Mouse (Mus musculus): ENCODE measurements at regions not wholly inside any gene's neighbourhood (a gene's known extent, or its start where the extent isn't known, plus 50 kb on each side); places are given as distances from the start of the nearest gene placed in this dataset.

DNA sequence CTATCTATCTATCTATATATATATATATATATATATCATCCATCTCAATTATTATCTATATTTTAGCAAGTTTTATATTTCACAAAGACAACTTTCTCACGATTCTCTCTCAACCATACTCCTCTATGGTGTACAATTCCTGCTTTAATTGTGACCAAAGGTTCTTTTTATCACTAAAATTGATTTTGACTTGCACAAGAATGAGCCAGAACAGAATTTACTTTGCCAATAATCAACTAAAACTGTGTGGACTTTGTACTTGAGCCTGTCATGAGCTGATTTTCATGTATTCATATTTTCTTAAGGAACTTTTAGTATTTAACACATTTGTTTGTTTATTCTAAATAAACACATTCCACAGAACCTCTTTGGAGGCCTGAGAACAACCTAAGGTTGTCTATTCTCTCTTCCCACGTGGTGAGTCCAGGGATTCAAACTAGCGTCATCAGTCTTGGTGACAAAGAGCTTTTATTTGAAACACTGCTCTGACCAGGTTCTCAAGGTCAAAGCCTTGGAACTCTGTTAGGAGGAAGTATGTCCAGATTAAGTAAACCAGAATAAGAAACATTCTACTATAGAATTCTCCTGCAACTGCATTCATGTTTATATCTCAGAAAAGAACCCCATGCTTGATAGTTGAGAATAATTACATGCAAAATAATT is 207.7 kb downstream of the Gm11146 start:
- no peak for ATAC-seq

DNA sequence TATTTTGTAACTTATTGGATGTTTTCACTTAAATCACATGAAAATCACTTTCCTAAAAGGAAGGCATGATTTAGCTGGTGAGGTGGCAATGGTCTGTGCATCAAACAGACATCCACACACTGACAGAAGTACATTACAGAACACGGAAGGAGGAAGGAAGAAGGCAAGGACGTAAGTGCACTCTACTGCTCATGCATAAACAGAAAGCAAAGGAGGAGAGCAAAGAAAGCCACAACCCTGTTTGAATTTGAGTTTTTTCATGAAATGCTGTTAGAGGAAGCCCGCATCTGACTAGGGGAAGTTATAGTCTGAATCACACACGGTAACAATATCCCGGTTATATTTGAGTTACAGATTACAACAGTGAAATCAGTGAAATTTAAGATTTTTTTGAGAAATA is 208.4 kb downstream of the Gm11146 start:
- no peak for ATAC-seq

DNA sequence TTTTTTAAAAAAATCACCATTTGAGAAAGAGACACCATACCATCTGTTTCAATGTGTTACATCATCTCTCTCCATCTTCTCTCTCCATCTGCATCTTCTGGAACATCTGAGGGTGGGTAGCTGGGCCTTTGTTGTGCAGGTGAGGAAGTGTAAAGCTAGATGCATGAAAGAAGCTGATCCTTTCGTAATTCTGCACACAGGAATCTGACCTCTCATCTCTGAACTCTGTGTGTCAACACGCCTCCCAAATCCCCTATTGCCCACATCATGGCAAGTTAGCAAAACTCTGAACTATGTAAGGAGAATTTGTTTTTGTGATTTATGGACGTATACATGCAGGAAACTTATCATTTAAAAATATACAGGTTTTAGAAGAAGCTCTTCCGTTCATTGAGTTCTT is 209.7 kb downstream of the Gm11146 start:
- no peak for ATAC-seq

DNA sequence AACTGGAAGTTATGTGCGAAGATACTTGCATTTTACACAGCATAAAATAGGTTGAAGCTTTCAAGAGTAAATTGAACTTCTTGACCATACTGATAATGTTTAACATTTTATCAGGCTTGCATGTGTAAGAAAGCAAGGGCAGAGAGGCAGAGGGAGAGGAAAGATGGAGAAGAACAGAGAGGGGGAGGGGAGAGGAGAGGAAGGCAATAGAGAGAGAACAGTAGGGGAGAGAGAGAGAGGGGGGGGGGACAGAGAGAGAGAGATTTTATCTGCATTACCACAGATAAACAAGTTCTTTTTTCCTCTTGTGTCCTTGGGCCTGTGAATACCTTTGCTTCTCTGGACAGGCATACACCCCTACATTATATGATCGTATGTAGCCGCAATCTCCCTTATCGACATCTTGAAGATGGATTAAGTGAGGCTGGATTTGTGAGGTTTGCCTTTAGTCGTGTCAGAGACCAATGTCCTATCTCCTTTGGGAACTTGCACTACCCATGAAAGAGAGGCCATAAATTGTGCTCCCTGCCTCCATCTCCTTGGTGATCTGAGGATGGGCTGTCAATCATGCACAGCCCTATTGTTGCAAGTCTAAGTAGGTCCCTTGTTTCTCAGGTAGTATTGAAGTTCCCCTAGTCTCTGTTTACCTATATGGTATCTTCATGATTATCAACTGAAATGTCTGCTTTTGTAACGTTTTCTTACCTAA is 217.7 kb downstream of the Gm11146 start:
- no peak for ATAC-seq

DNA sequence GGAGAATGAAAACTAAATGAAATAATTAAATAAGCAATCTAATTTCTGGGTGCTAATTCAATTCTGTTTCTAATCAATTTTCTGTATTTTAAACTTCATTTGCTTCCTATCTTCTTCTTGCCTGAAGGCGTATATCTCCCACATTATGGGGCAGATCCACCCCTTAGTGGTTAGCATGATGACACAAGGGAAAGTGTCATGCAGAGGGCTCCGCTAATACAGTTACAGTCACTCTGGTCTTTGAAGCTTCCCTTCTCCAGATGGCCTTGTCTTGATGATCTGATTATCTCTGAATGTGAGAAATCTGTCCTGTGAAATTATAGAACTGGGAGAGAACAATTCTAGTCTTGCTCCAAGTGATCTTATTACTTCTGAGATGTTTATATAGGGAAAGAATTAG is 219.1 kb downstream of the Gm11146 start:
- ATAC-seq, result no peak

DNA sequence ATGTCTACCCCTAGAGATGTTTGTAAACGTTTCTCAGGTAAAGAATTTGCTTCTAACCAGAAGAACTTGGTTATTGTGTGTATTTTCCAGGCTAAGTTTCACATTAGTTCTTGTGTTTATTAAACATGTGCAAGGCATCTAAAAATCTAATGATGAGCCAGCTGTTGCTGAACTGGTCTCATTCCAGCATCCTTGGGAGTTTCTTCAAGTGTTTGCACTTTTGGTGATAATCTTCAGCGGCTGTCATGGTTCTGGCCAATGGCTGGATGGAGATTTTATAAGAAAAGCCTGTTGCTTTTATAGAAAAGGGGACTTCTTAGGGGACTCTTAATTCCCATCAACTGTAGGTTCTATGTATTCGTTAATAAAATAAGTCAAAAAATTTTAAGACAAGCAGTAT is 229.1 kb downstream of the Gm11146 start:
- no peak for ATAC-seq

DNA sequence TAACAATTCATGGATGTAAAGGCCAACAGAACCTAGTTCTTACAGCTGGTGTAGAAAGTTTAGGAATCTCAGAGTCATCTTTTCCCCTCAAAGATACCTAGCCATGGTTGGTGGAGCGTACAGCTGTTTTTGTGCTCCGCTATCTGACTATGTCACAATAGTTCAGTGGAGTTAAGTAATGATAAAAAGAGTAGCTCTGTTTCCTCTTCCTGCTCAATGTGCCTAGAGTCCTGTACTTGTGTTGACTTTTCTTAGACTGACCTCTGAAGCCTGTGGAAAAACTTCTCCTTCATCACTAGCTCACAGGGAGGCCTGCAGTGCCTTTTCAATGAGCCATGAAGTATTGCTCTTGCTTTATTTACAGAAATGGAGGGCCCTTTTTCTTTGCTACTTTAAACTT is 232.1 kb downstream of the Gm11146 start:
- no peak for ATAC-seq

DNA sequence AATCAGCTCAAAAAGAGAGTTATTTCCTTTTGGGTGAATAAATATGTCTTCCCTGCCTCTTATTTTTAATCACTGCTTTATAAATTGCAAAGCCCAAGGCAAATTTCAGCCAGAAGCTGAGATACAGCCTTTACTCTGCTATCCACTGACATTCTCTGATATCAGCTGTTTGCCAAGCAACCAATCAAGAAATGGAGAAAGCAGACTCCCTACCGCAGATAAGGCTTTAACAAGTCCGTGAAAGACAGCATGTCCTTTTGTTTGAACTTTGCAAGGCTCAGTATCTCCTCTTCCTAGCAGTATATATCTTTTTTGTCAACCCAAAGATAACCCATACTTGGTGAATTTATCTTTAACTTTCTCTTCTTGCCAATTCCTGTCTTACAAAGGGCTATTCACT is 236.6 kb downstream of the Gm11146 start:
- ATAC-seq, result no peak

DNA sequence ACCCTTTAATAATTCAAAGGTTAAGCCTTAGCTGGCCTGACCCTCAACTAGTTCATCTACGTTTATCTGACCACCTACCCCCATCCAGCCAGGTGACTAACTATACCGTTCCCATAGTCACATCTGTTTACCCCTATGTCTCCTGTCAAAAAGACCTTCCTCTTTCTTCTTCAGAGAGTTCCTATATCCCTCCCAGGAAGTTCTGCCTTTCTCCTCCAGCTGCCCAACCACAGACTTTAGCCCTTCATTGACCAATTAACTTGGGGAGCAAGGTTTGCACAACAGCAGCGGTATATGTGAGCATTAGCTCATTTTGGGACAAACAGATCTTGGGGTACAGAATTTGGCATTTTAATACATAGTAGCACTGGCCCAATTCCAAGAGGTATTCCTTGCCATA is 237.5 kb downstream of the Gm11146 start:
- no peak for ATAC-seq

DNA sequence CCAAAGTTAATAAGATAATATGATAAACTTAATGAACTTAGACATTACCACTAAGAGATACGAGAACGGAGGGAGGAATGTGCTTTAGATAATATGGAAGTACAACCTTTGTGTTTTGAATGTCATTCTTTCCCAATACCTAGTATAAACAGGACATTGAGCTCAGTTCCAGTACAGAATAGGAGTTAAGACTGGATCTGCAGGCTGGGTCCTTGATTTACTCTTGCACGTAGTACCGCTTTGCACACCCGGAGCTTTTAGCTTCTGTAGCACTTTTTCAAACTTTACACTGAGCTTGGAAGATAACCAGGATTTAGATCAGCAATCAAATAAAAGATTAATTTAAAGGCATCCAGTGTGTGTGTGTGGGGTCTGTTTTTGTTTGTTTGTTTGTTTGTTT is 242.7 kb downstream of the Gm11146 start:
- ATAC-seq, result no peak

DNA sequence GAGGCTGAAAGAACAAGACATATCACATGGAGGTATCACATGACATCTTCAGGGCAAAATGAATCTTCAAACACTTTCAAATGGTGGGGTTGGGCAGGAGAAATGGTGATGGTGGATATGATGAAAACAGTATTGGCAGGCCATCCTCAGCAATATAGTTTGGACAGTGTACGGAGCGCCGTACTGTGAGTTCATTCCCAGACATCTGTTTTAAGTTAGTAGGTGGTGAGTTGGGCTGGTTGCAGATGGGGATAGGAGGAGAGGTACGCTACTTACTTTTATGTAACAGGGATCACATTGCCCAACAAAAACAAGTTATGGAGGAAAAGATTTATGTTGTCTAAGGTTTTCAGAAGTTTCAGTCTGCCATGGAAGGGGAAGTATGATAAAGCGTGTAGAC is 246.6 kb downstream of the Gm11146 start:
- ATAC-seq, result no peak

DNA sequence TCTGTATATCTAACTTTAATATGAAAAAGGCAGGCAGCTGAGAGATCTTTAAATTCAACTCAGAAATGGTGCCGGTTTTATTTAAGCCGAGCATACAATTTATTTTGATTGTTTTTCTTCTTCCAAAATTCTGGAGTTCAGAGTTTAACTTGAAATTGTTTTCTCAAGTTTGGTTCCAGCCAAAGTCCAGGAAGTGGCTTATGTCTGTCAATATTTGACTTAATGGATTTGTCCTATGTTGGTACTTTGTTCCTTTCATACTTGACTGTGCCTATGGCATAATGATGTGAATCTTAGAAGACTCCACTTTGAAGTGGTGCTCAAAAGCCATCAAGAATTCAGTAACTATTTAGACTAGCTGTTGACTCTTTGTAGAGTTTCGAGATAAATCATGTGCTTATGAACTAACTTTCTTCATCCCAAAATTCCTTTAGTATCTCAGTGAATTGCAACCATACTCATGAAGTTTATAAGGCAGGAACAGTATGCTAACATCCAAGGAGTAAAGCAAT is 247.6 kb downstream of the Gm11146 start:
- no peak for ATAC-seq

DNA sequence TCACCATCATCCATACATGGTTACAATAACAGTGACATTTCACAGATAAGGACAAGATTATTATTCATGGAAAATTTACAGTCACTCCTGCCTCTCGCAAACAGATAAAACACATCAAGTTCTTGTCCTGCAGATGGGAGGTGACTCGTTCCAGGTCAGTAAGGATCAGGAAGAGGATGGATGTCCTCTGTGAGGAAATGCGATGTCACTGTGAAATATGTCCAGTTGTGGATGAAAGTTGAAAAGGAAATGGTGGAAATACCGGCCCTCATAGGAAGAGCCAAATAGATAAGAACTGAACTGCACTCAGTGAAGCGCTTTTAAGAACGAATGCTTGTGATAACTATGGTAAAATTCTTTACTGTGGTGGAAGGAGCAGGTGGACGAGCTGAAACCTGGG is 255.8 kb downstream of the Gm11146 start:
- no peak for ATAC-seq

DNA sequence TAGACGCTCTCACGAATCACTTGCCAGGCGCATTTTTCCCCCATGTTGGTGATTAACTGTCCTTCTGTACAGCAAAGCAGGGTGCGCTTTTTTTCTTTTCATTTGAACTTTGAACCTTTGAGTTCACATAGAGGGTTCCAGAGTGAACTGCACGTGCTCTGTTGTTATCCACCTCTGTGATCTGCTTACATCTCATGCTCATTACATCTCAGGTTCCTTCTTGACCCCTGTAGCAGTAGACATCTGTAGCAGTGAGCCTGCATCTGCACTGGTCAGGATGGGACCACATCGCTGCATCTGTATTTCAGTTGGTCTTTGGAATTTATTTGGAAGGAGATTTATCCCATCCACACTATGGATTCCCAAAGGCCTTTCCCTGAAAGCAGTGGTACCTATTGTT is 269.6 kb downstream of the Gm11146 start:
- ATAC-seq, result no peak

DNA sequence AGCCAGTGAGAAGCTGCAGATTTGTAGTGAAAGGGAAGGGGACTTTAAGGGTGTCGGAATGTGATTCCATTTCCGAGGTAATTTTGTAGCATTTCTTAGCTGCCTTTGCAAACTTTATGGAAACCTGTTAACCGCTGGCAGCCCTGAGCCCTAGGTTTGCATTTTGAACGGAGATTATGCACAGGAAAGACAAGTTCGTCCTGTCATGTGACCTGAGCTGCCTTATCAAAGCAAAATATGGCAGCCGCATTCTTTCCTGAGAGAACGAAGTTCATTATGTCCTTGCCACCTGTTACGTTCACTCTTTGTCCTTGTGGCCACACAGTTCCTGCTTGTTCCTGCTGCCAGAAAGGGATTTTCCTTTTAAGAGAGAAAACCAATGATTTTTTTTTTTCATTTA is 270.9 kb downstream of the Gm11146 start:
- no peak for ATAC-seq

DNA sequence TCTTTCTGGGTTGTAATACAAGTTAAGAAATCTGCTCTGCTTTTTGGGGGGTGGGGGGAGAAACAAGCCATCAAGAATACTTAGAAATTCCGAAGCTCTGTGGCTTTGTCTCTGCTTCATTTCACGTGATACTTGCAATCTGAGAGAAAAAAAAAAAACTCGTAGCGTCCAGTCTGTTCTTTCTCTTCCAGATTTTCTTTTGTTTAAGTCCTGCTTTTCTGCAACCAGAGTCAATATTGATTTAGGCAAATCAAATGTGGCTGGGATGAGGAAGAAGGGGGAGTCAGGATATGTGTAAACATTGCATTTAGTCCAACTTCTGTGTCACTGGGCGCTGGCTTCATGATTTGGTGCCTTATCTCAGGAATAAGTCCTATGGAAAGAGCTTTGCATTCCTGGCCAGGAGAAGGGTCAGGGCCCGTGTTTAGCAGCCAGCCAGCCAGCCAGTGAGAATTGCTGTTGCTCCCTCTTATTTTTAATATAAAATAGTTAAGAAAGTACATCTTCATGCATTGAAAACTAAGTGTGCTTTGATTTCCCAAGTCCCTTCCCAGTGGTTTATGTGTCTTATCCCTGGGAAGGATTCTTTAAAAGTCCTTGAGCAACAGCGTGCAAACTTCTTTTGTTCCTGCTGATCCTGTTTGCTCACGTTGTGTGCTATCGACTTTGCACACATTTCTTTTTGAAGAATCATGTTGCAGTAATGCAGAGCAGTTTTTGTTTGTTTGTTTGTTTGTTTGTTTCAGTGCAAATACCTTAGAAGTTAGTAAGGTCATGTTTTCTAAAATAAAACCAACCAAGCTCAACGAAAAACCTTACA is 272.0 kb downstream of the Gm11146 start:
- ATAC-seq, result no peak

DNA sequence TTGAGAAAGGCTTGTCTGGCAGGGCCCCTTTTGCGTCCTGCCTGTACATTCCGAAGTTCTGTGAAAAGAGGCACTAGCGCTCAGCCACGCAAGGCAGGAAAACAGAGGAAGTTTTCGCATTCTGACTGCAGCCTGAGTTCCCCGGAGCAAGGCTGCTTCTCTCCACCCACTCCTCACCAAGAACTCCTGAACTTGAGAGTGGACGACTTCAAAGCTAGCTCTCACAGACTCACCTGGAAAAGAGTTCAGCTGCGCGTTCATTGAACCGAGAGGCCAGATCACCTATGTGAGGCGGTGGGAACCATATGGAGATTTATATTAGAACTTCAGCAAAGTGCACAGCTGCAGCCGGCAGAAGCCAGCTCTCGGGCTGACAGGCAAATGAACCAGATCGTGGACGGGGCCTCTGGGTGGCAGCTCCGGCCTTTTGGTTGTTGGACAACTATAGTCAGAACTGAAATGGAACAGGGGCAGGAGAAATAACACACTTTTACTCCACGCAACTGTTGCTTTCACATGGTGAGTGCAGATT is 272.7 kb downstream of the Gm11146 start:
- no peak for ATAC-seq

DNA sequence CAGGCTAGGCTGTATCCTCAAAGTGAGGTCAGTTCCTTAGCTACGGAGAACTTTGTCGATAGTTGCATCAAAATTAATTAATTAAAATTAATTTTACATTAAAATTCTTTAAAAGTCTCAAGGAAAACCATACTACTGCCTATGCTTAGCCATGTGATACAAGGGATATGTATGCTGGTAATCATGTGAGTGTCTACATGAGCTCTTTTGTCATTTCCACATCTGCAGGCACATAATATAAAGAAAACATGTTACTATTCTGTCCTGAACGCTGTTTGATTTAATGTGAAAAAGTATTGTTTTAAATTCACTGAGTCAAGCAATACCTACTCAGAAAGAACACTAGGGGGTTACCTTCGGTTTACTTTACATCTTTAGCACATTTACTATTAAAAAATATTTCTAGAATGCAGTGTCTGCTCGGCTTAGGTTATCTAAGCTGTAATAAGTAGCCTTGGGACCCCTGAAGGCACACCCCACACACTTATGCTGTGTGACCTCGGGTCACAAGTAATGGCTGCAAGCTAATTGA is 273.2 kb downstream of the Gm11146 start:
- ATAC-seq, result no peak

DNA sequence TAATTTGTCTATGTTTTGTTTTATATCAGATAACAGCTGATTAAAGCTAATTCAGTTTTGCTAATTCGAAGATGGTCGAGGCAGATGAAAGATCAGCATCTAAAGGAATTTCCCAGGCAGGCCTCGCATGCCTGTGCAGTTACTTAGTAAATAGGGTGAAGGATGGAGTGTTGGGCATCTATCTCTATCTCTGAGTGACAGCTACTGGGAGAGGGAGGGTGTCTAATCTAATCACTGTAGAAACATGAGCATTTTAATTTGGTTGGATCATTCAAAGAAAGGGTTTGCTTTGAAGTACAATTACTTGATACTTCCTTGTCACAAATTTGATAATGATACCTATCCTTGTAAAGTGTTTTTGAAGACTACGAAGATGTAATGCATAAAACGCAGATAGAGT is 273.8 kb downstream of the Gm11146 start:
- no peak for ATAC-seq

DNA sequence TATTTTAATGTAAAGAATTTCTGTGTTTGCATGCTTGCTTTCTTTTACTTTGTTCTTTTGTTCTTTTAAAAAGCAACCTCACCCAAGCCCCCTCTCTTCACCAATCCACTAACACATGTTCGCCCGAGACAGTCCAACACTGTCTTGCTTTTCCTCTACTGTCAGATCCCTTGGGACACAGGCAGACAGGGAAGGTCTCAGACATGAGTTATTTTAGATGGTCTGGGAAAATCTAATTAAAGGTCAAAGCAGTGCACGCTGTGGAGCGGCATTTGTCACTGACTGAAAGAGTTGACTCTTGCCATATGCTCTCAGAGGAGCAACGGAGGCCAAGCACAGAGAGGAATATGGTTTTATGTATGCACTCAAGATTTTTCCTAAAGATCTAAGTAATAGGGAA is 279.6 kb downstream of the Gm11146 start:
- no peak for ATAC-seq

DNA sequence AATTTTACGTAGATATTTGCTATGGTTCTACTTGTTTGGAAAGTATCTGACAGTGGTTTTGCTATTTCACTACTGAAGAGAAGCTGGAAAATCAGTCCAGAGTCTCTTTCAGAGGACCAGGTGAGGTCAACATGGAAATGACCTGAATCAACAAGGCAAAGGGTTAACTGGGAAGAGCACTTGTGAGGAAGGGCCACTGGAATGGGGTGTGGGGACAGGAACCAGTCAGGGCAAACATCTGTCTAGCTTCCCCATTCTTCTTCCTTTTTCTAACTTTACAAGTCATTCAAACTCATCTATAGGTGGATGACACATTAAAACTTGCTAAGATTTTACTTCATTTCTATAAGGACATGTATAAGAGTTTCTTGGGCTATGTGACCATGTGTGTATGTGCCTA is 283.7 kb downstream of the Gm11146 start:
- ATAC-seq, result no peak

DNA sequence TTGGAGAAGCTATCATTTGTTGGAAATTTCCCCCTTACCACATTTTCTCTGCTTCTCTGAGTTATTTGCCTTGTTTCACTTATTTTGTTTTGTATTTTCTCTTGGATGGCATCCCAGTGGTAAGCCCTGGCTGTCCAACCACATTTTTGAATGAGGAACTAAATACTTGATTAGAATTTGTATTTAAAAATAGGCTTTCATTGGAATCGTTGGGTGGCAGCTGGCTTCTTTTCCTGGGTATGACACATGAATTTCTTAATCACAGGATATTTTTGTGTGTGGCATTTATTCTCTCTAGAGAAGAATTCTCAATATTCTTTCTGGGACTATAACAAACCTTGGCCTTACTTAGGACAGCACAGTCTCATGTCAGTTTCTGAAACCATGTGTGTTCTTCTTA is 286.5 kb downstream of the Gm11146 start:
- ATAC-seq, result no peak

DNA sequence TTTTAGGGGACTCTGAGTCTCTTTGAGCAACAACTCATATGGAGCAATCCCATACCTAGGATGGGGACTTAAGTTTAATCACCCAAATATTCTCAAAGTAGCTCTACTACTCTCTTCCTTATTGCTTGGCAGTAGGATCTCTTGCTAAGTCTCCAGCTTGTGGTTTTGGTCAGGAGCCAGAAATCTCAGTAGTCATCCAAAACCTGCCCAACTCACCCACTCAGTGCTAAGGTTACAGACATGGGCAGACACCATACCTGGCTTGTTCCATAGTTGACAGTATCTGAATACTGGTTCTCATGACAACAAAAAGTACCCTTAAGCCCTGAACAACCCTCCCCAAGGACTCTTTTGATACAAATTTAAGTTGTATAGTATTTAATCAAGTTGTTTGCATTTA is 288.7 kb downstream of the Gm11146 start:
- ATAC-seq, result no peak
